Mouse (Mus musculus): ENCODE measurements at regions not wholly inside any gene's neighbourhood (a gene's known extent, or its start where the extent isn't known, plus 50 kb on each side); places are given as distances from the start of the nearest gene placed in this dataset.

GRCm38 (mm10) chr13:107094976-107095716 is 73.2 kb upstream of the Kif2a start:
- DNase-seq (ENCODE audit: low read depth, low spot score) = no peak

DNA sequence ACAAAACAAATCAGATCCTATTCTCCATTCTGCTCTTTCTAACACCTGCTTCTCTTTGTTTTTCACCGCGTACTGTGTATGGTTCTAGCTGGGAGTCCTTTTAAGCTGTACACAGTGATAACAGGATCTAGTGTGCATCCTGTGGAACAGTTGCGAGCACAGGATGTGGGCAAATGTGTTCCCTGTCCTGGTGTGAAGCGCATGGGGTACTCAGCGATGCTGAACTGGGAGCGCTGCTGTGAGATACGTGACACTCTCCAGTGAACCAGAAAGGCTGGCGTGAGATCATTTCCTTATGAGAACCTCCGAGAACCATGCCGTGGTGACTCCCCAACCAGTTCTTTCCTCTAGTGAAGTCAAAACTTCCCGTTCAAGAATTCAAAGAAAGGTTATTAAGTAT is 72.6 kb upstream of the Kif2a start:
- no peak for DNase-seq (ENCODE audit: low read depth, low spot score)

DNA sequence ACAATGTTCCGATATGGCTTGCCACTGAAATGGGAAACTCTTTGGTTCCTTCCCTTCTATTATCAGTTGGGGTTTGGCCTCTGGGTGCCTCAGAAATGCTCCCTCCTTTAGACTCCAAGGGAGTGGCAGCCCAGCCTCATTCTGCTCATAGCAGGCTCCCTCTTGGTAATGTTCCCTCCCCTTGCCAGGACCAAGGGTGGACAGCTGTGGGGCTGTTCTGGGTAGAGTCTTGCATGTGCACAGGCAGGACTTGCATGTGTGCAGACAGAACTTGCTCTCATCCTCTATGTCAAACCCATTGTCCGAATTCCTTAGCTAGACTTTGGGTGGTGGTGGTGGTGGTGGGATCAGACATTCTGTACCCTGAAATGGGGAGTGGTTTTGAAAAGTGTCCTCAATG is 71.8 kb upstream of the Kif2a start:
- DNase-seq (ENCODE audit: low read depth, low spot score) = no peak

DNA sequence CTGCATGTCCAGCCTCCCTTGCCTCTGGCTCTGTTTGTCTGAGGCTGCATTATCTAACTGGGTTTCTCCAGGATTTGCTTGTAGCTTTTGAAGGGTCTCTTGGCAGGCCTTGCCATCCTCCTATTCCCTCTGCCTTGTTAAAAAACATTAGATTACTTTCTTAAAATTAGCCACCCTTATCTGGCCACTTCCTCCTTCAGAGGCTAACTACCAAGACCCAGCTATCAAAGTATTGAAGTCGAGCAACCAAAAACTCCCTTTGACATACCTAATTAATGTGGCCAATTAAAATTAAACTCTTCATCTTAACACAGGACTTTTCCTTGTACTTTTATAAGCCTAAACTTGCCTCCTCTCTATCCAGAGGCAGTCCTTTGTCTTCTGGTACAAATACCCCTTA is 66.3 kb upstream of the Kif2a start:
- DNase-seq (ENCODE audit: low read depth, low spot score) = no peak

DNA sequence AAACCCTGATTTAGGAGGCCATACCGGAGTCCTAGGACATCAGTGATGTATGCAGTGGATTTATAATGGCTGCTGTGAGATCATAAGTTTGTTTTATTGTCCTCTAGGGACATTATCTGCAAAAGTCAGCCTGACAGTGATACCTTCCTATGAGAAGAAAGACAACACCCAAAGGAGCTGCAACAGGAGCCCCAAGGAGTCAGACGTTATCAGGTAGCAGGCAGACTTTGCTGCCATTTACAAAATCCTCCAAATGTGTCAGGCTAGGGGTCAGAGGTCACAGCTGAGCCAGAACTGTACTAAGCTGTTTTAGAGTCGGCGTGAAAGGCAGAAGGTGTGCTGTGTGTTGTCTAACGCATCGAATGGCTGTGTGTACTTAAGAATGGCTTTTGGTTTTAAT is 65.4 kb upstream of the Kif2a start:
- DNase-seq (ENCODE audit: low read depth, low spot score) = no peak

- no peak for DNase-seq (ENCODE audit: low read depth, low spot score)
These were observed 56.2 kb upstream of the Kif2a start for GRCm38 (mm10) chr13:107078085-107078484.

GRCm38 (mm10) chr13:107074917-107075316 is 53.0 kb upstream of the Kif2a start:
- no peak for DNase-seq (ENCODE audit: low read depth, low spot score)

- DNase-seq (ENCODE audit: low read depth, low spot score) = peak; percentile 42
These were observed 51.2 kb upstream of the Kif2a start for GRCm38 (mm10) chr13:107073039-107073620.

- no peak for DNase-seq (ENCODE audit: low read depth, low spot score)
These were observed 50.6 kb upstream of the Kif2a start for GRCm38 (mm10) chr13:107072345-107073038.
